Mouse (Mus musculus) cerebellum, postnatal 4 days (tissue): ENCODE results near the gene Cntnap2.

Experiments used
- DNase-seq, 2 experiments: peaks; one replicate each; pipeline ENCODE4 v3.0.0; 2022; ENCODE audit warnings: low spot score in 2 of 2, mixed read lengths in 1 of 2

The Cntnap2 gene

GRCm38 (mm10) chr6:46675621-46676020 is 1616.5 kb downstream of the Cntnap2 start:
- no peak for DNase-seq

GRCm38 (mm10) chr6:46696187-46696586 is 1637.0 kb downstream of the Cntnap2 start:
- no peak for DNase-seq

DNA sequence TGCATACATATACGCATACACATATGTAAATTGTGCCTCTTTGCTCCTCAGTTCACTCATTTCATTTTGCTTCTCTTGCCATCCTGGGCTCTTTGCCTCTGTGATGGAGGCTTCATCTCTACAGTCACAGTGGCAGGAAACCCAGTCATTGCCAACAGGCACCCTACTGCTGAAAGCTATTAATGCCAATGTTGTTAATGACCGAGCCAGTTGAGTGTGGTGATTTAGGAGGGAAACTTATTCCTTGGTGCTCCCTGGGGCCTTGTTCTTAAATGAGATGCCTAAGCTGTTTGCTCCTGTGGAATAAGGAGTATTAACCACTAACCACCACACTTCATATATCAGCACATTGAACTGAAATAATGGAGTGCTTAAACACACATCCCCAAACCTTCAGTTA is 1640.2 kb downstream of the Cntnap2 start:
- no peak for DNase-seq

GRCm38 (mm10) chr6:46704293-46705170 is 1645.4 kb downstream of the Cntnap2 start:
- DNase-seq: peak in 1 of 2 experiments; percentile 14

DNA sequence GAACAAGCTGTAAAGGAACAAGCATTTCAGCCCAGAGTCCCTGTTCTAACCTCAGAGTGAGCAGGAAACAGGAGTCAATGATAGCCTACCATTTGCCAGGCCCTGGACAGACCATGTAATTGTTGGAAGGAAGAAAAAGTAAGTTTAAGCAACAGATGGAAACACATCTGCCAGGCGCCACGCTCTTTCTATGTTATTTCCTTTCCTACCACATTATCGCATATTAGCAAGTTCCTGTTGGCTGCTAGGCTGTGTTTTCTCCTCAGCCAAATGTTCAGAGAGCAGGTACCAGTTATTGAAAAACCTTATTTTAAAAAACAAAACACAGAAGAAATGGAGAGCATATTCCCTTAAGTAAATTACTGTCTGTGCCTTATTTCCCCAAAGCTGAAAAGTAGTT is 1646.8 kb downstream of the Cntnap2 start:
- no peak for DNase-seq

- DNase-seq: no peak
Measured at GRCm38 (mm10) chr6:46716576-46716975, 1657.4 kb downstream of the Cntnap2 start.

DNA sequence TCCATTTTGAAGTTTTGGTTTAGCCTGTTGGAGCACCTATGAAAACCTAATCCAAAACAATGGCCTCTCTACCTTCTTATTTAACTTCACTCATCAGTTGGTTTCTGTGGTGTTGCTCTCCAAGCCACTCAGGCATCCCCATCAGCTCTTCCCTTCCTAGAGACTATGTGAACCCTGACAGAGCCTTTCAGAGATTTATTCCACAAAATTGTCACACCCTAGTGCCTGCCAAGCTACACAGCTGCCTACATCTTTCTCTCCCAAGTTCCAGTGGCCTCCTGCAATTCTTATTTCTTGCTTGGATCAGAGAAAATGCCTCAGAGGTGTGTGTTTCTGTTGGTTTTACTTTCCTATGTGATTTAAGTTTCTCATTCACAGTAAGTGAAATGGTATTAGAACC is 1674.6 kb downstream of the Cntnap2 start:
- DNase-seq: no peak

DNA sequence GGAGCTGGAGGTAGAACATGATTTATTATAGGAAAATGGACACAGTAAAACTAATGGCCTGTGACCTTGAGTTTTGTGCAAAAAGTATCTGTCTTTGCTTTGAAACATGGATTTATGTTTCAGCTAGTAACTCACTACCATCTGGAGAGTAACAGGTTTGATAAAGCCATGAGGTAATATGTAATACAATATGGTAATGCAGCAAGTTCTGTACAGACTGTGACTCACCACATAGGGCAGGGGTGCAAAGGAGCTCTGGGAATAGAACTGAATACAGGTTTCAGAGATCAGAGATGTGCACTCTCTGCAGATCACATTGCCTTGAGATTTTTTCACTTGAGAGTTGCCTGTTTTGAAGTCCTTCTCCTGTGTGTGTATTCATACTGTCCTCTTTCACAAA is 1689.3 kb downstream of the Cntnap2 start:
- no peak for DNase-seq

DNA sequence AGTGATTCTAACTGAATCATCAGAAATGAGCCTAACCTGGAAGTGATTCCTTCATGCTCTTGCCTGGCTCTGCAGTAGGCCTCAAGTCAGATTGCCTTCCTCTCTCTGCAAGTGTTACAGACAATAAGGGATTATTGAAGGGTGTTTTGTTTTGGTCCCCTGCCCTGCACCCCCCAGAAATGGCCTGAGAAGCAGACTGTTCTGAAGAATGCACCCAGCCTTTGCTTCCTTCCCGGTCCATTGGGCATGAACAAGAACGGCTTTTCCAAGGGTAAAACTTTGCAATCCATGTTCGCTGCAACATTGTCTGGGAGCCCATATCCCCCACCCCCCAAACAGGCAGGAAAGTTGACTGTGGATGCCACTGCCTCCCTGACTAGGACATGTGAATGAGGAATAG is 1704.3 kb downstream of the Cntnap2 start:
- DNase-seq: no peak

GRCm38 (mm10) chr6:46774529-46774928 is 1715.4 kb downstream of the Cntnap2 start:
- no peak for DNase-seq

GRCm38 (mm10) chr6:46802264-46803110 is 1743.3 kb downstream of the Cntnap2 start:
- DNase-seq: no peak

GRCm38 (mm10) chr6:46856635-46857034 is 1797.5 kb downstream of the Cntnap2 start:
- no peak for DNase-seq

DNA sequence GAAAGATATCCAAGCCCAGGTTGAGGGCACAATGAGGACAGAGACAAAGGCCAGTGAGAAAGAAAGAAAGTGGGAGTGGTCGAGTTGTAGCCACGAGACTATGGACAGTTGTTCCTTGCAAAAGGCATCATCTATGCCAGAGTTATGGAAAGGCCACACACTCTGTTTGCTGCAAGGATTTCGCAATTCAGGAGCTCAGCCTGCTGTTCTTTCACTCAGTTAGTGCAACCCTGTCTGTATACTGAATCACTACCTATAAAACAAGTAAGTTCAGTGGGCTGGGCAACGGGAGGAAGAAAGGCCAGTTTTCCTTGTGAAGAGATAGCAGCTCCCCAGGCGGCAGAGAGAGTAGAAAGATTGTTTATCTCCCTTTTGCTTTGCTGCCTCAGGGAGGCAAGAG is 1801.9 kb downstream of the Cntnap2 start:
- DNase-seq: no peak

GRCm38 (mm10) chr6:46866317-46866716 is 1807.2 kb downstream of the Cntnap2 start:
- DNase-seq: no peak

GRCm38 (mm10) chr6:46886230-46886629 is 1827.1 kb downstream of the Cntnap2 start:
- DNase-seq: peak in 1 of 2 experiments; percentile 43

- DNase-seq: no peak
Measured at GRCm38 (mm10) chr6:46909167-46909566, 1850.0 kb downstream of the Cntnap2 start.

DNA sequence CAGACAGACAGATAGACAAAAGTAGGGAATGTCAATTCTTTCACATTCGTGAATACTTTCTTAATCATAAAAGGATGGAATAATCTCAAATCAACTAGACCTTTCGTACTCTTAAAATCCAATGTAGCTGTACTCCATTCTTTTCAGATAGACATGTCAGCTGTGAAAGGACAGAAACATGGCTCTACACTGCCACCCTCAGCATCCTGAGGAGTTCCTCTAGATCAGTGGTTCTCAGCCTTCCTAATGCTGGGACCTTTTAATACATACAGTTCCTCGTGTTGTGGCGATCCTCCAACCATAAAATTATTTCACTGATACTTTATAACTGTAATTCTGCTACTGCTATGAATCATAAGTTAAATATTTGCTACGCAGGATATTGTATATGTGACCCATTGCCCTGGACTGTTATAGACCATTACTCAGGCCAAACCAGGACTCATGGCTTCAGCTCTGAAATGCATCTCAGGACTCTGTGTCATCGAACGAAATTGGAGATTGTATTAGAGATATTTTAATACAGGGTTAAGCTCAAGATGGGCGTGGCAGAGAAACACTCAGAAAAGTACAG is 1859.6 kb downstream of the Cntnap2 start:
- DNase-seq: peak in 1 of 2 experiments; percentile 7

- DNase-seq: no peak
Measured at GRCm38 (mm10) chr6:46919973-46920372, 1860.8 kb downstream of the Cntnap2 start.

GRCm38 (mm10) chr6:46924709-46925108 is 1865.6 kb downstream of the Cntnap2 start:
- DNase-seq: no peak

- no peak for DNase-seq
Measured at GRCm38 (mm10) chr6:46945703-46946102, 1886.5 kb downstream of the Cntnap2 start.

GRCm38 (mm10) chr6:46961022-46961686 is 1902.0 kb downstream of the Cntnap2 start:
- DNase-seq: peak; percentile 67 to 85

GRCm38 (mm10) chr6:46963261-46963660 is 1904.1 kb downstream of the Cntnap2 start:
- DNase-seq: no peak
